Mouse (Mus musculus) liver, embryonic 14.5 days (tissue): ENCODE measurements around the gene Carmil1. TPM values are rescaled to one million over a fixed set of nuclear protein-coding genes. Genes with fewer than 3 reads are reported as not detected.

Source experiments
- ATAC-seq: fragments of 200-750 bp; cut with Nextera tagmentation; 2 replicates; pipeline ENCODE4 v1.8.0; 2017; ENCODE audit warnings: moderate number of reproducible peaks, mild to moderate bottlenecking, moderate library complexity; ENCODE audit not compliant: insufficient read depth
- DNase-seq, 3 experiments: peaks; one replicate each; pipeline ENCODE4 v3.0.0-alpha.2; 2012 to 2013; ENCODE audit warnings: low read depth in 3 of 3, low spot score in 3 of 3
- H3K27ac ChIP-seq: fragments of 300-500 bp; sonication (generic); 2 replicates; pipeline ENCODE4 v1.5.1; 2014; ENCODE audit warnings: moderate library complexity, mild to moderate bottlenecking, control low read depth, inconsistent platforms
- H3K27me3 ChIP-seq: fragments of 300-500 bp; sonication (generic); 2 replicates; pipeline ENCODE4 v1.6.1; 2014; ENCODE audit warnings: mild to moderate bottlenecking, low read length, moderate library complexity; ENCODE audit not compliant: control insufficient read depth, insufficient read depth
- H3K36me3 ChIP-seq: fragments of 300-500 bp; sonication (generic); replicated peaks from 2 replicates; pipeline ENCODE4 v1.6.1; 2014; ENCODE audit warnings: low read depth; ENCODE audit not compliant: control insufficient read depth, insufficient read depth
- H3K4me1 ChIP-seq, 2 experiments: fragments of 200-500 bp in 1 of 2; fragments of 300-500 bp in 1 of 2; sonication (generic) in 1 of 2; replicated peaks; 2 replicates each; pipeline ENCODE4 v1.6.1; 2012 to 2014; ENCODE audit warnings: antibody characterized with exemption in 1 of 2, inconsistent platforms in 1 of 2, low read length in 1 of 2; ENCODE audit not compliant: control insufficient read depth in 2 of 2, insufficient read depth in 2 of 2
- H3K4me2 ChIP-seq: fragments of 300-500 bp; sonication (generic); 2 replicates; pipeline ENCODE4 v1.6.1; 2014; ENCODE audit warnings: low read depth, mild to moderate bottlenecking, control low read depth, moderate library complexity
- H3K4me3 ChIP-seq, 2 experiments: fragments of 200-500 bp in 1 of 2; fragments of 300-500 bp in 1 of 2; sonication (generic) in 1 of 2; 2 replicates each; pipeline ENCODE4 v1.5.1; 2012 to 2014; ENCODE audit warnings: low read depth in 2 of 2, low read length in 2 of 2, mild to moderate bottlenecking in 2 of 2, control low read depth in 1 of 2, inconsistent platforms in 1 of 2, moderate library complexity in 1 of 2; ENCODE audit not compliant: insufficient read depth in 1 of 2
- H3K9ac ChIP-seq: fragments of 300-500 bp; sonication (generic); replicated peaks from 2 replicates; pipeline ENCODE4 v1.6.1; 2014; ENCODE audit warnings: mild to moderate bottlenecking, control low read depth, moderate library complexity
- H3K9me3 ChIP-seq: fragments of 300-500 bp; sonication (generic); 2 replicates; pipeline ENCODE4 v1.6.1; 2016; ENCODE audit warnings: low read length, mixed read lengths; ENCODE audit not compliant: control insufficient read depth
- CTCF ChIP-seq: IDR thresholded peaks from 2 replicates; pipeline ENCODE4 v1.5.1; 2016; ENCODE audit warnings: antibody characterized with exemption, low read depth, control low read depth
- EP300 ChIP-seq: IDR thresholded peaks from 2 replicates; pipeline ENCODE4 v1.6.1; 2016; ENCODE audit warnings: antibody characterized with exemption, low read depth
- WGBS: fragments of 180-500 bp; shearing (Covaris S2); extraction: QIAGEN DNeasy Blood & Tissue Kit; methylation state at CpG from one replicate; pipeline ENCODE4 v1.1.7; 2014; ENCODE audit not compliant: insufficient replicate concordance; 5-methylcytosine and 5-hydroxymethylcytosine counted together
- polyA plus RNA-seq, 2 experiments: library from polyadenylated mRNA; depleted of rRNA in 1 of 2; stranded (reverse) in 1 of 2; unstranded in 1 of 2; fragments of >200 nt; fragmentation: Nextera tagmentation in 1 of 2; extraction: Ambion mirVana in 1 of 2; gene quantifications; 2 replicates each; pipeline versions ENCODE4 v1.2.1 to v1.2.3; 2012 to 2014

Gene Carmil1
- polyA plus RNA-seq, 2 experiments: 1.8 to 4.2 TPM

GRCm38 (mm10) chr13:24155190-24155589, 125.4 kb downstream of the Carmil1 start:
- WGBS: 49% methylated on average over 6 of the region's 6 CpGs
- Histone ChIP-seq H3K4me1 (peaks cover 27 to 40% of the 10 kb centered on the region in 2 experiments), H3K4me3 (no peak overlapping the region), H3K27me3 (no peaks in the 10 kb centered on the region), H3K36me3 (no peaks in the 10 kb centered on the region), H3K27ac (no peak overlapping the region; the same call in 1 of the 2 replicates), H3K9ac (no peak overlapping the region; the same call in 1 of the 2 replicates), H3K9me3 (no peaks in the 10 kb centered on the region), H3K4me2 (no peak overlapping the region)
- no peak for ATAC-seq
- no peak for DNase-seq
- TF ChIP-seq EP300: no peak
- no peak for TF ChIP-seq CTCF

GRCm38 (mm10) chr13:24154281-24155061, 126.1 kb downstream of the Carmil1 start:
- DNase-seq (no peak), ATAC-seq (no peak)
- H3K27me3 ChIP-seq: no peaks in the 10 kb centered on the region
- no peak overlapping the region for H3K4me3 ChIP-seq
- 27% methylated on average over 10 of the region's 10 CpGs for WGBS
- H3K36me3 ChIP-seq: no peaks in the 10 kb centered on the region
- H3K9ac ChIP-seq: no peak overlapping the region; the same call in 1 of the 2 replicates
- TF ChIP-seq EP300 (no peak), CTCF (no peak)
- H3K4me2 ChIP-seq: peak overlapping the region; percentile 15; the same call in 1 of the 2 replicates
- H3K4me1 ChIP-seq: peaks cover 22 to 35% of the 10 kb centered on the region in 2 experiments
- H3K27ac ChIP-seq: no peak overlapping the region; the same call in 1 of the 2 replicates
- no peaks in the 10 kb centered on the region for H3K9me3 ChIP-seq

GRCm38 (mm10) chr13:24152610-24153009, 128.0 kb downstream of the Carmil1 start:
- H3K27me3 ChIP-seq: no peaks in the 10 kb centered on the region
- no peak overlapping the region for H3K9ac ChIP-seq
- no peak overlapping the region for H3K4me3 ChIP-seq
- H3K9me3 ChIP-seq: no peaks in the 10 kb centered on the region
- ATAC-seq: no peak
- H3K36me3 ChIP-seq: no peaks in the 10 kb centered on the region
- no peak for TF ChIP-seq EP300
- no peak for TF ChIP-seq CTCF
- peaks cover 3 to 19% of the 10 kb centered on the region in 2 experiments for H3K4me1 ChIP-seq
- 39% methylated on average over 7 of the region's 7 CpGs for WGBS
- no peak for DNase-seq
- H3K4me2 ChIP-seq: no peak overlapping the region
- no peak overlapping the region for H3K27ac ChIP-seq

DNA sequence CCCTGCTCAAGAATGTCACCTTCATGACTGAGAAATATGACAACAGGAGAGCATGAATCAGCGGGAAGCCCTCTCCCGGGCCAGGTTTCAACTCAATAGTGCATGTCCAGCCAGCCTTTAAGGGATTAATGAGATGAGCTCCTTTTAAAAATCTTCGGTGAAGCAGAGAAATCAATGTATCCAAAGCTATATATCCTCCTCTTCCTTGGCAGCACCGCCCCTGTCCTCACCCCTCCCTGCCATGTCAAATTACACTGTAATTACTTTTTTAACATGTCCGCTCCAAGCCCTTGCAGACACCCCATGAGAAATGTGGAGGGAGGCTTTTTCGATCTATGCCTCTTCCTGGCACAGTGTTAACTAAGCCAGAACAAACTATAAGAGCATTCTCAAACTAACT, 129.3 kb downstream of the Carmil1 start:
- Histone ChIP-seq H3K4me1 (peaks cover 0 to 15% of the 10 kb centered on the region in 2 experiments; a peak in 2 of 4 replicates), H3K9ac (no peak overlapping the region), H3K36me3 (no peaks in the 10 kb centered on the region), H3K27me3 (no peaks in the 10 kb centered on the region), H3K4me2 (no peak overlapping the region), H3K27ac (no peak overlapping the region), H3K4me3 (no peak overlapping the region), H3K9me3 (no peaks in the 10 kb centered on the region)
- ATAC-seq: no peak
- DNase-seq: no peak
- TF ChIP-seq CTCF: no peak
- no peak for TF ChIP-seq EP300
- WGBS: 76% methylated on average over 6 of the region's 6 CpGs

DNA sequence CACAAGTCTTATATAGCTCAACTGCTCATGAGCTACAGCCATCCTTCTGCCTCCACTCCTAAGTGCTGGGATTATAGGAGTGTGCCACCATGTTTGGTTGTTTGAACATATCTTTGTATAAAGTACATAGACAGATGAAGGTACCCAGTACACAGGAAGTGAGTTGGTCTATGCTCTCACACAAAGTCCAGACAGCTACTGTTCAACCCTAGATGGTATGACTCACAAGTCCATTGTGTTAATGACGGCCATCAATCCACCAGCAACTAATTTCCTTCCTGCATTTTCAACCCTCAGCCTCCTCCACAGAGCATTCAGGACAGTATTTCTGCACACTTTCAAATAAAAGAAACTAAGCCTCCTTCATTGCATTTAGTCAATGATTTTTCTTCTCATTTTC, 132.0 kb downstream of the Carmil1 start:
- Histone ChIP-seq H3K4me3 (no peak overlapping the region), H3K4me2 (no peak overlapping the region), H3K36me3 (no peaks in the 10 kb centered on the region), H3K9me3 (no peaks in the 10 kb centered on the region), H3K27ac (no peak overlapping the region), H3K4me1 (peaks cover 0 to 9% of the 10 kb centered on the region in 2 experiments; a peak in 3 of 4 replicates), H3K9ac (no peak overlapping the region), H3K27me3 (no peaks in the 10 kb centered on the region)
- no peak for DNase-seq
- WGBS: 29% methylated on average over 1 of the region's 1 CpGs
- no peak for ATAC-seq
- TF ChIP-seq EP300: no peak
- no peak for TF ChIP-seq CTCF
